Mouse (Mus musculus) limb, embryonic 13.5 days (tissue): ENCODE measurements around the gene Cyp24a1. TPM values are rescaled to one million over a fixed set of nuclear protein-coding genes. Genes with fewer than 3 reads are reported as not detected.

ENCODE experiments used
- ATAC-seq: fragments of 200-750 bp; cut with Nextera tagmentation; 2 replicates; pipeline ENCODE4 v1.8.0; 2017; ENCODE audit warnings: low read depth, moderate number of reproducible peaks, moderate TSS enrichment; ENCODE audit not compliant: low FRiP score
- H3K27ac ChIP-seq: fragments of 300-500 bp; sonication (generic); 2 replicates; pipeline ENCODE4 v1.5.1; 2015; ENCODE audit warnings: inconsistent platforms, mild to moderate bottlenecking, moderate library complexity
- H3K27me3 ChIP-seq: fragments of 300-500 bp; sonication (generic); 2 replicates; pipeline ENCODE4 v1.6.1; 2015; ENCODE audit warnings: mild to moderate bottlenecking, inconsistent platforms
- H3K36me3 ChIP-seq: fragments of 300-500 bp; sonication (generic); 2 replicates; pipeline ENCODE4 v1.6.1; 2015; ENCODE audit warnings: inconsistent platforms, mild to moderate bottlenecking, moderate library complexity
- H3K4me1 ChIP-seq: fragments of 300-500 bp; sonication (generic); 2 replicates; pipeline ENCODE4 v1.6.1; 2015; ENCODE audit warnings: inconsistent platforms
- H3K4me2 ChIP-seq: fragments of 300-500 bp; sonication (generic); replicated peaks from 2 replicates; pipeline ENCODE4 v1.6.1; 2015; ENCODE audit warnings: inconsistent platforms, mild to moderate bottlenecking, moderate library complexity
- H3K4me3 ChIP-seq: fragments of 300-500 bp; sonication (generic); 2 replicates; pipeline ENCODE4 v1.5.1; 2015; ENCODE audit warnings: moderate library complexity, mild to moderate bottlenecking, inconsistent platforms
- H3K9ac ChIP-seq: fragments of 300-500 bp; sonication (generic); 2 replicates; pipeline ENCODE4 v1.6.1; 2015; ENCODE audit warnings: mild to moderate bottlenecking, inconsistent platforms
- H3K9me3 ChIP-seq: fragments of 300-500 bp; sonication (generic); 2 replicates; pipeline ENCODE4 v1.6.1; 2016; ENCODE audit warnings: inconsistent platforms
- WGBS: fragments of 180-500 bp; shearing (Covaris S2); methylation state at CpG from one replicate; pipeline ENCODE4 v1.1.7; 2015; 5-methylcytosine and 5-hydroxymethylcytosine counted together
- polyA plus RNA-seq: library from polyadenylated mRNA; unstranded; fragments of >200 nt; fragmentation: Nextera tagmentation; extraction: Ambion mirVana; gene quantifications from 2 replicates; pipeline ENCODE4 v1.2.1, GENCODE M21; 2015

Cyp24a1 gene
- polyA plus RNA-seq, 1 experiment from 2014 or later, result not detected

GRCm38 (mm10) chr2:170520321-170520971 is 23.5 kb upstream of the Cyp24a1 start:
- Histone ChIP-seq H3K4me1 (no peaks in the 10 kb centered on the region), H3K9ac (no peak overlapping the region), H3K4me3 (no peak overlapping the region), H3K36me3 (peaks cover 39% of the 10 kb centered on the region), H3K27ac (no peak overlapping the region), H3K4me2 (no peak overlapping the region), H3K27me3 (no peaks in the 10 kb centered on the region), H3K9me3 (no peaks in the 10 kb centered on the region)
- peak; percentile 59; the same call in 1 of the 2 replicates for ATAC-seq
- WGBS, result 7% methylated on average over 7 of the region's 7 CpGs

GRCm38 (mm10) chr2:170513756-170514155 is 16.8 kb upstream of the Cyp24a1 start:
- WGBS, result 90% methylated on average over 12 of the region's 12 CpGs
- no peaks in the 10 kb centered on the region for H3K27me3 ChIP-seq
- no peak overlapping the region for H3K27ac ChIP-seq
- H3K4me1 ChIP-seq, result peaks cover 21% of the 10 kb centered on the region
- H3K4me3 ChIP-seq, result no peak overlapping the region
- H3K9ac ChIP-seq, result no peak overlapping the region
- ATAC-seq, result no peak
- H3K4me2 ChIP-seq, result no peak overlapping the region
- H3K36me3 ChIP-seq, result peaks cover 29% of the 10 kb centered on the region
- no peaks in the 10 kb centered on the region for H3K9me3 ChIP-seq

DNA sequence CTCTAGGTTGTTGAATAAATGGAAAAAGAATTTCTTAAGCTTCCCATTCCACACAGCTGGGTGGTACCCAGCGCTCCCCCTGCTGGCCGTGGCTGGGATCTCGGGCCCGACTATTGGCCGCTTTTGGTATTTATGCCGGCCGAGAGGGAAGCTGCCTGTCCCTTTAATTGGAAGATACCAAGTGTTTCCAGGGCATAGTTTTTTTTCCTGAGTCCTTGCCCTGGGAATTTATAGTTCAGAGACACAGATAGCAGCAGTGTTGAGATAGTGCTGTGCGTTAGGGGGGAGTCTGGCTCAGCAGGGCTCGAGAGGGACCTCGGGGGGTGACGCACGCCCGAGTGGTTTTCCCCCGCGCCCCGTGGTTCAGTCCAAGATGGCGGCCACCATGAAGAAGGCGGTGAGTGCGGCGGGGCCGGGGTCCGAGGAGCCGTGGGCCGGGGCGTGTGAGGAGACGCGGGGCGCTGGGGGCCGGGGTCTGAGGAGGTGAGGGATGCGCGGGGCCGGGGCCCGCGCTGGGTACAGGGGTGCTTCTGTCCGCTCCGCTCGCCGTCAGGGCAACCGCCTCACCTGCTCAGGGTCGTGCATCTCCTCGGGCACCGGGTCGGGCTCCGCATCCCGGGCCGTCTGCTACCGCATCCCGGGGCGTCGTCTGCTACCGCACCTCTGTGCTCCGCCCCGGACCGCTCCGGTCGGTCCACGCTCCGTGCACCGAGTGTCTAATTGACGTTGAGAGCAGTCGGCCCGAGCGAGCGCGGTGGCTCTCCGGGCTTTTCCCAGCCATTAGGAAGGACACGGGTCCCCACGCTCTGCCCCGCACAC is 14.3 kb upstream of the Cyp24a1 start:
- peak; percentile 75 for ATAC-seq

GRCm38 (mm10) chr2:170508821-170509220 is 11.9 kb upstream of the Cyp24a1 start:
- H3K27me3 ChIP-seq, result 0 out of 2 replicates have a peak, but pooled peaks cover 4% of the 10 kb centered on the region
- no peak for ATAC-seq
- H3K36me3 ChIP-seq, result no peaks in the 10 kb centered on the region
- no peak overlapping the region for H3K27ac ChIP-seq
- peaks cover 25% of the 10 kb centered on the region for H3K4me1 ChIP-seq
- peak overlapping the region; percentile 68 for H3K4me2 ChIP-seq
- H3K4me3 ChIP-seq, result peak overlapping the region; percentile 38
- H3K9me3 ChIP-seq, result no peaks in the 10 kb centered on the region
- H3K9ac ChIP-seq, result peak overlapping the region; percentile 27; the same call in 1 of the 2 replicates
- 3% methylated on average over 12 of the region's 12 CpGs for WGBS

More for the DNA sequence above, 14.3 kb upstream of the Cyp24a1 start:
- WGBS, result under 1% methylated on average over 55 of the region's 69 CpGs
- Histone ChIP-seq H3K4me2 (peak overlapping the region; percentile 69), H3K27ac (peak overlapping the region; percentile 72), H3K27me3 (no peaks in the 10 kb centered on the region), H3K4me3 (peak overlapping the region; percentile 97), H3K9ac (peak overlapping the region; percentile 93), H3K36me3 (peaks cover 6% of the 10 kb centered on the region), H3K4me1 (peaks cover 25% of the 10 kb centered on the region), H3K9me3 (no peaks in the 10 kb centered on the region)

DNA sequence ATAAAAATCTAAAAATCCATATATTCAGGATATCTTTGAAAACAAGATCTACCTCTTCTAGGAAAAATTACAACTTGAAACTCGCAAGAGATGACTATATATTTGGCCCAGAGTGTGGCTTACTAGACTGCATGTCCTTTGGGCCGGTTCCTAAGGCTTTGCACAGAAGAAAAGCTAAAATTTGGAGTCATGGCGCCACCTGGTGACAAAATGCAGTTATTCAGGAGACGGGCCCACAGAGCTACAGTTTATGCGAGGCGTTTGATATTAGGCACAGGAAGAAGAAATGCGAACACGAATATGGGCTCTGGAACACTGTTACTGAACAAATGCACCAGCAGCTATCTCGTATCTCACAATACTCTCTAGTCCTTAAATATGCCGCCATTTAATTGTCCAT is 10.8 kb upstream of the Cyp24a1 start:
- Histone ChIP-seq H3K27me3 (peaks cover 11% of the 10 kb centered on the region), H3K36me3 (no peaks in the 10 kb centered on the region), H3K4me3 (no peak overlapping the region), H3K27ac (no peak overlapping the region), H3K4me2 (no peak overlapping the region), H3K9ac (no peak overlapping the region), H3K4me1 (peaks cover 14% of the 10 kb centered on the region), H3K9me3 (no peaks in the 10 kb centered on the region)
- ATAC-seq, result no peak
- WGBS, result 8% methylated on average over 10 of the region's 10 CpGs

GRCm38 (mm10) chr2:170503983-170504382 is 7.0 kb upstream of the Cyp24a1 start:
- Histone ChIP-seq H3K9ac (no peak overlapping the region), H3K4me2 (no peak overlapping the region), H3K4me3 (no peak overlapping the region), H3K36me3 (no peaks in the 10 kb centered on the region), H3K27me3 (peaks cover 29% of the 10 kb centered on the region), H3K9me3 (no peaks in the 10 kb centered on the region), H3K27ac (no peak overlapping the region), H3K4me1 (0 out of 2 replicates have a peak, but pooled peaks cover 5% of the 10 kb centered on the region)
- 25% methylated on average over 4 of the region's 4 CpGs for WGBS
- no peak for ATAC-seq

DNA sequence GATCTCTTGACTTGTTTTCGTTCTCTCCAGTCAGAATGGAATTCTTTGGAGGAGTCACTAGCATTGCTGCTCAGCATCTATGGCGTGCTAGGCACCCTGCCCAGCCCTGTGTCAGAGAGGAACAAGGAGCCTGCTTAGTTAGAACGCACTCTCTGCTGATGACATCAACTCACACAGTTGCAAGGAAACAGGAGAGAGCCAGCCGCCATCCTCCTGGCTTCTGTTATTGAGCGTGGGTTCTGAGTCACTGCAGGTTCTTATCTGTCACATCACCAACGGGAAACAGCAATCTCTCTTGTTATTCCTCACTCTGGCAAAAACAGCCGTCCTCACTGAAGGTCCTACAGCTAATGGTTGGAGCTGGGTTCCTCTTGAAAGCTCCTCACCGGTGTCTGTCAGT is 6.4 kb upstream of the Cyp24a1 start:
- Histone ChIP-seq H3K4me2 (no peak overlapping the region), H3K27me3 (peaks cover 36% of the 10 kb centered on the region), H3K9me3 (no peaks in the 10 kb centered on the region), H3K36me3 (no peaks in the 10 kb centered on the region), H3K27ac (no peak overlapping the region), H3K4me3 (no peak overlapping the region), H3K4me1 (0 out of 2 replicates have a peak, but pooled peaks cover 5% of the 10 kb centered on the region), H3K9ac (no peak overlapping the region)
- ATAC-seq, result no peak
- 51% methylated on average over 8 of the region's 8 CpGs for WGBS

- no peaks in the 10 kb centered on the region for H3K36me3 ChIP-seq
- H3K9ac ChIP-seq, result no peak overlapping the region
- H3K4me1 ChIP-seq, result peaks cover 25% of the 10 kb centered on the region
- no peak overlapping the region for H3K4me3 ChIP-seq
- H3K4me2 ChIP-seq, result no peak overlapping the region
- H3K9me3 ChIP-seq, result no peaks in the 10 kb centered on the region
- peaks cover 81% of the 10 kb centered on the region for H3K27me3 ChIP-seq
- 21% methylated on average over 8 of the region's 8 CpGs for WGBS
- H3K27ac ChIP-seq, result no peak overlapping the region
- ATAC-seq, result no peak
Observed at GRCm38 (mm10) chr2:170498011-170498410, 1.1 kb upstream of the Cyp24a1 start.

- no peak for ATAC-seq
- peaks cover 83% of the 10 kb centered on the region for H3K27me3 ChIP-seq
- H3K27ac ChIP-seq, result no peak within 1 kb of the TSS
- under 1% methylated on average over 46 of the region's 46 CpGs for WGBS
- peak within 1 kb of the TSS; percentile 61 for H3K4me2 ChIP-seq
- peaks cover 25% of the 10 kb centered on the region for H3K4me1 ChIP-seq
- H3K36me3 ChIP-seq, result no peaks in the 10 kb centered on the region
- 0 out of 2 replicates have a peak within 1 kb of the TSS, but pooled peaks have one; percentile 43 for H3K9ac ChIP-seq
- H3K4me3 ChIP-seq, result peak within 1 kb of the TSS; percentile 37
- H3K9me3 ChIP-seq, result no peaks in the 10 kb centered on the region
Observed at GRCm38 (mm10) chr2:170496154-170496930, 603 bp downstream of the Cyp24a1 start, which contains the start of gene Pfdn4. Gene Pfdn4 (plus strand): TSS chr2:170496428.

- peaks cover 25% of the 10 kb centered on the region for H3K4me1 ChIP-seq
- no peaks in the 10 kb centered on the region for H3K9me3 ChIP-seq
- no peak overlapping the region for H3K27ac ChIP-seq
- no peak for ATAC-seq
- H3K4me2 ChIP-seq, result peak overlapping the region; percentile 15
- peak overlapping the region; percentile 2; the same call in 1 of the 2 replicates for H3K4me3 ChIP-seq
- H3K9ac ChIP-seq, result no peak overlapping the region
- peaks cover 93% of the 10 kb centered on the region for H3K27me3 ChIP-seq
- no peaks in the 10 kb centered on the region for H3K36me3 ChIP-seq
- 5% methylated on average over 31 of the region's 31 CpGs for WGBS
Observed at GRCm38 (mm10) chr2:170494784-170495710, 1.9 kb downstream of the Cyp24a1 start.

DNA sequence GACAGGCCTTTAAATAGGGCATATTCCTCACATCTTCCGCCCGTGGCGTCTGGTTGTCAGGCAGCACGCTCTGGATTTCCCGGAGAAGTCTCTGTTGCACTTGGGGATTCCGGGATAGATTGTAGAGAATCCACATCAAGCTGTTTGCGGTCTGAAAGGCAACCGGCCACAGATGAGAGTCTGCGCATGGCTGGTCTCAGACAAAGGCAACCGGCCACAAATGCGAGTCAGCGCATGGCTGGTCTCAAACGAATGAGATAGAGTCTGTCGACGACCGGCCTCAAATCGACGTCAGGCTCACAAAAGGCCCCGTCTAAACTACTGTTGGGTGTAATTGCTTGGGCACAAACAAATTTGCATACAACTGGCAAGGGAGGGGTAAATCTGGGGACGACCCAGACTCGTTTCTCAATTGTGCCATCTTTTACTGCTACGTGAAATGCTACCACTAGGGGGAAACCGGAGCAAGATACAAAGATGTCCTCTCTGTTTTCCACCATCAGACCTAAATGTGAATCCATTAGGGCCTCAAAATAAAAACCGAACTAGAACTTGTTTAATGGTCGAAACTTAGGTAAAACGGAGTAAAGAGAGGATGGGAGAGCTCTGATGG is 8.9 kb downstream of the Cyp24a1 start:
- 64% methylated on average over 26 of the region's 26 CpGs for WGBS
- no peak for ATAC-seq
- Histone ChIP-seq H3K4me2 (no peak overlapping the region), H3K27ac (no peak overlapping the region), H3K9ac (no peak overlapping the region), H3K4me1 (no peaks in the 10 kb centered on the region), H3K36me3 (no peaks in the 10 kb centered on the region), H3K9me3 (no peaks in the 10 kb centered on the region), H3K27me3 (peaks cover 46% of the 10 kb centered on the region), H3K4me3 (no peak overlapping the region)
